Mouse (Mus musculus) adrenal gland, postnatal 36 days (tissue): ENCODE data around the gene Chrna5. TPM values are rescaled to one million over a fixed set of nuclear protein-coding genes. Genes with fewer than 3 reads are reported as not detected.

ENCODE experiments used
- DNase-seq, 2 experiments: peaks; one replicate each; pipeline ENCODE4 v3.0.0; 2021; ENCODE audit warnings: mixed read lengths in 1 of 2
- long read RNA-seq, 2 experiments: library from polyadenylated mRNA; stranded (forward); transcript quantifications; one replicate each; pipeline ENCODE4 v2.0.0; 2021; ENCODE audit warnings: borderline sequencing depth in 2 of 2
- total RNA-seq, 2 experiments: library from RNA; stranded (reverse); gene quantifications; 2 replicates each; pipeline ENCODE4 v1.2.3; 2021

Chrna5 gene
- total RNA-seq = under 1 TPM; 0.33 to 0.56 TPM
- long read RNA-seq, experiment 1, partial matches to known transcripts = 0 of 1 reads
- long read RNA-seq, experiment 1, other reads (novel, unspliced or antisense) = 0 of 1 reads
- long read RNA-seq, experiment 2, partial matches to known transcripts = 0 of 1 reads
- long read RNA-seq, experiment 2, other reads (novel, unspliced or antisense) = 0 of 1 reads

DNA sequence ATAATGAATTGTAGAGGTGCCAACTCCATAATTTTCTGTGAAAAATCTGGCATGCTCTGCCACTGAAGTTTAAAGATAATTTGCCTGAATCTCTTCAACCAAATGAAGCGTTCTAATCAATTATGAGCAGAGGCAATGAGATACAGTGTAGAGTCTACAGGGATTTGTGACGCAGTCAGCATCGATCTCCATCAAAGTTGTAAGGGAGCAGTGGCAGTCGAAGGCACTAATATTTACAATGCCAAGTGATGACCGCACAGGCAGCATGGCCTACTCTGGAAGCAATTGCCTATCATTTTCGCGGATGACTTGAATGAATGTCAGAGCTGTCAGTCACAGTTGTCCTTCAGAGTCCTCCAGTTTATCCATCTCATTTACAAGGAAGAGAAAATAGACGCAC is at the start of gene Chrna5:
Chrna5 (plus strand) TSS at position 207 of the 400 bp plus-strand sequence.
- no peak for DNase-seq

DNA sequence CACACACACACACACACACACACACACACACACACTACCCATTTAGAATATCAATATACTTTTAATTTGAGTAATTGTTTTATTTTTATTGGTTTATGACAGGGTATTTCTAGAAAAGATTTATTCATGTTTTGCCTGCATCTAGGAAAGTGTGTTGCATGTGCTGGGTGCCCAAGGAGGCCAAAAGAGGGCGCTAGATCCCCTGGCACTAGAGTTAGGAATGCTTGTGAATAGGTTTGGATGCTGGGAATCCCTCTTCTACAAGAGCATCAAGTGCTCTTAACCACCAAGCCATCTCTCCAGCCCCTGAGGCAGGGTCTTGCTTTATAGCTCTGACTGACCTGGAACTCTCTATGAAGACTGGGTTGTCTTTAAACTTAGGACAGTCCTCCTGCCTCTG is 48.9 kb upstream of the Chrna5 start:
- no peak for DNase-seq

- no peak for DNase-seq
Measured at GRCm38 (mm10) chr9:54932379-54932778, 48.3 kb upstream of the Chrna5 start.

DNA sequence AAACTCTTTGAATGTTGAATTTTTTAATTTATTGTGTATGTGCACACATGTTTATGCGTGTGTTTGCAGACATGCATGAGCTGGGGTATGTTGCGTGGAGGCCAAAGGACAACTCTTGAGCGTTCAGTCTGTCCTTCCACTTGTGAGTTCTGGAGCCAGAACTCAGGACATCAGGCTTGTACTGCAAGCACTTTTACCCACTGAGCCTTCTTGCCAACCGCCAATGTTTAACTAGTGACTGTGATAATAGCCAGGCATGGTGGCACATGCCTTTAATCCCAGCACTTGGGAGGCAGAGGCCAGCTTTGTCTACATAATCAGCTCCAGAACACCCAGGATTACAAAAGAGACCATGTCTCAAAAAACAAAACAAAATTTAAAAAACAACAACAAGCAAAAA is 38.6 kb upstream of the Chrna5 start:
- DNase-seq = no peak

GRCm38 (mm10) chr9:54944467-54944866 is 36.2 kb upstream of the Chrna5 start:
- peak in 1 of 2 experiments; percentile 21 for DNase-seq

DNA sequence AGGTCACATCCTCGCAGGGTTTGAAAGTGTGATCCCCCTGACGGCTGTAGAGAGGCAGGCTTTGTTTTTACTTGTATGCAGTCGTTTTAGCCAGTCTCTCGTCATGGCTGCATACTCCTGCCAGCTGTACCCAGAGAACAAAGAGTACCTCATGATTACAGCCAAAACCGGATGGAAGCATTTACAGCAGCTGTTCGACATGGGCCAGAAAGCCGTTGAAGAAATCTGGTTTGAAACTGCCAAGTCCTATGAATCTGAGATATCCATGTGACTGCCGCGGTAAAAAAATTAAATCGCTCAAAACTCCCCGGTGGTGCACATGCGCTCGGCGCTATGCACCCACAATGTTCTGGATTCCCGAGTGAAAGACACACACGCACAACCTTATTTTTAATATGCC is 34.4 kb upstream of the Chrna5 start:
- no peak for DNase-seq

- no peak for DNase-seq
Measured at GRCm38 (mm10) chr9:54949465-54949864, 31.2 kb upstream of the Chrna5 start.

GRCm38 (mm10) chr9:54950162-54950561 is 30.5 kb upstream of the Chrna5 start:
- DNase-seq = peak; percentile 8 to 14

GRCm38 (mm10) chr9:54950575-54951321 is 29.9 kb upstream of the Chrna5 start, which contains the start of the genes Psma4 and AY074887:
Gene Psma4 (plus strand): TSS chr9:54950790.
Gene AY074887 (minus strand): TSS chr9:54950998.
- peak; percentile 94 to 97 for DNase-seq

DNA sequence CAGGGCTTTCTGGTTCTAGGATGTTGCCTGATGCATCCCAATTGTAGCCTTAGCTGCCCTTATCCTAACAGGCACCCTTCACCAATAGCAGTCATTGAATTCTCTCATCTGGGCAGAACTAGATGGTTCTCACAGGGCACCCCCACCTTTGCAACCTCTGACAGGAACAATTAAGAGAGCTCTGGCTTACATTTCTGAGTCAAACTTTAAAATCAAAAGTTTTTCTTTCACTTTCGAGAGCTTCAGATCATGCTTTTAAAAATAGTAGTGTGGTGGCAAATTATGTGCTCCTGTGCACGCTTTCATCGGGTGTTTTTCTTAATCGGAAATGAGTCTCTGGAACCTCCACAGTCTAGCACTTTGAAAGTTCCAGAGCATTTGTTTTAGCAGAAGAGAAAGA is 19.6 kb upstream of the Chrna5 start:
- DNase-seq = no peak

GRCm38 (mm10) chr9:54963669-54964068 is 17.0 kb upstream of the Chrna5 start:
- DNase-seq = no peak

- DNase-seq = no peak
Measured at GRCm38 (mm10) chr9:54969972-54970637, 10.6 kb upstream of the Chrna5 start.

GRCm38 (mm10) chr9:54981291-54982191 is 861 bp downstream of the Chrna5 start:
- DNase-seq = peak; percentile 15 to 35

GRCm38 (mm10) chr9:54982401-54982800 is 1.7 kb downstream of the Chrna5 start:
- DNase-seq = no peak

- DNase-seq = no peak
Measured at GRCm38 (mm10) chr9:54990362-54990761, 9.7 kb downstream of the Chrna5 start.

DNA sequence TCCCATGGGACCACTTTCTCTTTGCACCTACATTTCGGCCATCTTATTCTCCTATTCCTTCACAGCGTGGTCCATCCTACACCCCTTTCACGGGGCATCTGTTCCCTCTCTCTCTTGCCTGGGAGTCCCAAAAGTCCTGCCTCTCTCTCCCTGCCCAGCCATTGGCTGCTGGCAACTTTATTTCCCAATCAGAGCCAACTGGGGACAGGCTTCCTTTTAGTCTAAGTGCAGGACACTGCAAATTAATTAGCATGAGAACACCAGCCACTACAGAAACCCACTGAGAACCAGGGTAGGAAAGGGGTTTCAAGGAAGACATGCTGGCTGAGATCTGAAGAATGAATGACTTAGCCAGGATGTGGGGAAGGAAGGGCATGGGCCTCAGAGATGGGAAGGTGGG is 13.7 kb downstream of the Chrna5 start:
- DNase-seq = no peak

GRCm38 (mm10) chr9:54995645-54996044 is 15.0 kb downstream of the Chrna5 start:
- DNase-seq = no peak

DNA sequence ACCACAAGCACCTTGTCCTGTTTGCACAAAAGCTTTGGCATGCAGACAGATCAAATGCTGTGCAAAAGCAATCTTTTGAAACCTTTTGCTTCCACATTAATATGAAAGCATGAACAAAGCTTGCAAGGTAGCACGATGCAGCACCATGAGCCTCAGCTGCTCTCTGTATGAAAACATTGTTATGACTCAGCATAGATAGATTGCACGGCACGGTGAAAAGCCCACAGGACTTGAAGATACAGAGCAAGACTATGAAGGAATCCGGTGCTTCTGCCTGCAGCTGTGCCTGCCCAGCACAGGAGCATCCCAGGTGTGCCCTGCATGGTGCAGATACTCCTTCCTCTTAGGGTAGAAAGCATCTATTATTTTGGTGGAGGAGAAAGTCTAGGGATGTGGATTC is 22.9 kb downstream of the Chrna5 start:
- DNase-seq = no peak

- DNase-seq = no peak
Measured at GRCm38 (mm10) chr9:55009692-55010091, 29.0 kb downstream of the Chrna5 start.

- DNase-seq = peak; percentile 22 to 35
Measured at GRCm38 (mm10) chr9:55010588-55011350, 30.1 kb downstream of the Chrna5 start.

GRCm38 (mm10) chr9:55016926-55017325 is 36.2 kb downstream of the Chrna5 start:
- no peak for DNase-seq
